Mouse (Mus musculus) inflammation-experienced regulatory T-cells, adult 16 weeks (primary cell): ENCODE data around the gene Pik3c2a. TPM values are rescaled to one million over a fixed set of nuclear protein-coding genes. Genes with fewer than 3 reads are reported as not detected.

Experiments
- polyA plus RNA-seq: library from polyadenylated mRNA; unstranded; fragments of 100-300 nt; shearing (Covaris generic); gene quantifications from one replicate; pipeline ENCODE4 v1.2.1, GENCODE M21; 2017

The Pik3c2a gene
- 71.4 TPM for polyA plus RNA-seq

DNA sequence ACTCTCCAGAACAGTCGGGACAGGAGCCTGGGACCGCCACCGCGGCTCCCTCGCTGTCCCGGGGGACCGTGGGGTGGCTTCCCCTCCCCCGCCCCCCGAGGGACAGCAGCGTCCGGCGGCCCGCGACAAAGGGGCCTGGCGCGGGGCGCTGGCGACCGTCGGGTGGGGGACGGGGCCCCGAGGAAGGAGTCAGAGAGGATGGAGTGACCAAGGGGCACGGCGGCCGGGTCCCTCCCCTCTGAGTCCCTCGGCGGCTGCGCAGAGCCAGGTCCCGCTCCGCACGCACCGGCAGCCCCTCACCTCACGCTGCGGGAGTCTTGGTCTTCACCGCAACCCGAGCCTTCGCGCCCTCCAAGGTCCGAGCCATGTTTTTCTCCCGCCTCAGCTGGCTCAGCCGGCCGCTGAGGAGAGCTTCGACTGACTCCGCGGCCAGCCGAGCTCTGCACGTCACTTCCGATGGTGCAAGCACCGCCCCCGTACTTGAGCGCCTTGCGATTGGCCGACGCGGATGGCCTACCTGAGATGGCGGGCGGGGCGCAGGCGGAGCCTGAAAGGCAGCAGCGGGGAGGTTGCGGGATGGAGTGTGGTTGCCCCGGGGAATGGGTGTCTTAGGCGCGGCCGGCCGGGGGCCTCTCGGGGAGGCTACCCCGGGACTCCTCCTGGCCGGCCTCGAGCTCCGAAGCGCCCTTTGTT lies at the start of gene Pik3c2a:
Gene Pik3c2a, minus strand, starts transcription at position 446 of the 693 bp plus-strand sequence.

GRCm38 (mm10) chr7:116333713-116334668 lies 109.3 kb downstream of the Pik3c2a start, which contains the start of gene Rps13:
TSS of gene Rps13 (minus strand) at chr7:116334195.

GRCm38 (mm10) chr7:116307871-116308631 lies 135.2 kb downstream of the Pik3c2a start, which contains the start of gene Plekha7:
TSS of gene Plekha7 (minus strand) at chr7:116308376.

Other genes with a start within 250 kb of the Pik3c2a start
- 20.0 TPM for gene Plekha7, start 135.1 kb downstream of the Pik3c2a start, polyA plus RNA-seq
- gene Rps13, start 109.3 kb downstream of the Pik3c2a start, polyA plus RNA-seq: 592 TPM
- gene Nucb2, start 60.9 kb upstream of the Pik3c2a start, polyA plus RNA-seq: 22.5 TPM